Mouse (Mus musculus): ENCODE results near the gene Nadk.

DNA sequence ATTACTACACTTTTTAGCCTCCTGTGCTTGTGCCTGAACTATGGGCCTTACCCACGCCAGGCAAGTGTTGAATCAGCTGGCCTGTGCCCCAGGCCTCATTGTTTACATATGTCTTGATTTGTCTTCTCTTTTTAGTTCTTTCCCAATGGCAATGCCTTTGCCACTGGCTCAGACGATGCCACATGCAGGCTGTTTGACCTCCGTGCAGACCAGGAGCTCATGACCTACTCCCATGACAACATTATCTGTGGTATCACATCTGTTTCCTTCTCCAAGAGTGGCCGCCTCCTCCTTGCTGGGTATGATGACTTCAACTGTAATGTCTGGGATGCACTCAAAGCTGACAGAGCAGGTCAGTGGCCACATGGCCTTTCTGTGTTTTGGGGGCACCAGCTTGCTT, 7.3 kb upstream of the Nadk start:
- TF ChIP-seq CTCF (IDR thresholded peaks at IDR 0.05; ENCODE audit: extremely low read depth, insufficient read depth, insufficient read length, insufficient replicate concordance) (no peak), POLR2A (IDR thresholded peaks at IDR 0.05; ENCODE audit: low read depth, low read length) (no peak)
